Mouse (Mus musculus) testis, adult 2 months (tissue): ENCODE results near the gene Gpr176.

ENCODE experiments used
- CTCF ChIP-seq: fragments of 200-500 bp; IDR thresholded peaks from 2 replicates; pipeline ENCODE4 v1.5.1; 2012; ENCODE audit warnings: low read depth, mild to moderate bottlenecking, inconsistent platforms, low read length, moderate library complexity; ENCODE audit not compliant: control insufficient read depth, insufficient read depth, insufficient replicate concordance
- POLR2A ChIP-seq: fragments of 200-500 bp; IDR thresholded peaks from 2 replicates; pipeline ENCODE4 v1.6.1; 2012; ENCODE audit warnings: low read depth, mild to moderate bottlenecking, inconsistent platforms, low read length, moderate library complexity; ENCODE audit not compliant: control insufficient read depth

DNA sequence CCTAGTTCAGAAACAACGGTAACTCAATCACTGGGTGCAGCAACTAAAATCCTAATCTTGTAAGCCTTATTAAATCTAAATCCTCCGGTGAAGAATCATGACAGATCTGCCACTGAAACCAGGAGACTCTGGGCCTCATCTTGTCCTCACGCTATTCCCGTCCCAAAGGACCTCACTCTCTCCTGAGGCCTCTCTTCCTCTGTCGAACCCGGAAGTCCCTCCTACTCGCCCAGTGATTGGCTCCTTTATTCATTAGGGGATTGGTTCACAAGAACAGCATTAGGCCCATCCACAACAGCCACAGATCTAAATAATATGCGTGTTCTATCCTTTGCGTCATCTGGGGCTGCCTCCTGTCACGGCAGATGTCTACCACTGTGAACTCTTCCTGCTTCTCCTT, 101.6 kb downstream of the Gpr176 start:
- TF ChIP-seq CTCF: no peak
- TF ChIP-seq POLR2A: peak; percentile 69; the same call in 1 of the 2 replicates
